16 mouse cellular contexts compared by ENCODE assay signal in genomic region chr15:79873995-79874394, GRCm38 (mm10). TPM values are rescaled to one million over a fixed set of nuclear protein-coding genes. Genes with fewer than 3 reads are reported as not detected.
"Had no signal": no experiment of that assay in that cellular context is flagged by ENCODE, and none has a peak within 500 bp of the region (broad histone marks: within the 10 kb centered on the region; RNA-seq: fewer than 3 reads in every experiment).

No protein-coding gene starts in this region.

- H3K27me3 ChIP-seq: limb, embryonic 15.5 days; liver, embryonic 12.5 days; lung, embryonic 15.5 days; midbrain, embryonic 12.5 days had no signal

- H3K36me3 ChIP-seq: limb, embryonic 15.5 days; liver, embryonic 12.5 days; lung, embryonic 15.5 days; midbrain, embryonic 12.5 days had no signal

- H3K27ac ChIP-seq: kidney, postnatal 0 days; limb, embryonic 15.5 days; liver, embryonic 12.5 days; lung, embryonic 15.5 days; macrophage; midbrain, embryonic 12.5 days had no signal

- H3K4me3 ChIP-seq: limb, embryonic 15.5 days; liver, embryonic 12.5 days; lung, embryonic 15.5 days; megakaryocyte, embryonic 14.5 days; midbrain, embryonic 12.5 days had no signal

- ATAC-seq: liver, embryonic 12.5 days had no signal

- H3K9ac ChIP-seq: limb, embryonic 15.5 days; liver, embryonic 12.5 days; lung, embryonic 15.5 days; midbrain, embryonic 12.5 days had no signal

- H3K4me1 ChIP-seq: liver, embryonic 12.5 days; midbrain, embryonic 12.5 days had no signal

- H3K4me2 ChIP-seq: limb, embryonic 15.5 days; liver, embryonic 12.5 days; lung, embryonic 15.5 days; midbrain, embryonic 12.5 days had no signal

- H3K9me3 ChIP-seq: limb, embryonic 15.5 days; lung, embryonic 15.5 days; megakaryocyte, embryonic 14.5 days had no signal

- DNase-seq: kidney, postnatal 36 days; layer of hippocampus, adult 9-11 months; layer of hippocampus, postnatal 36 days; lung, postnatal 14 days; right cerebral cortex, adult 18-20 months; thymus, adult 18-20 months; thymus, postnatal 14 days had no signal

RNA-seq across cellular contexts. Expression of gene Npcd, which starts 40.0 kb away (rescaled TPM):
- polyA plus RNA-seq: limb, embryonic 11.5 days; limb, embryonic 15.5 days; liver, embryonic 12.5 days; liver, embryonic 16.5 days; macrophage had no signal
